Mouse (Mus musculus) MEL (cell line): Measurements from ENCODE around the gene Pdik1l. TPM values are rescaled to one million over a fixed set of nuclear protein-coding genes. Genes with fewer than 3 reads are reported as not detected.

Experiments
- DNase-seq: peaks from one replicate; pipeline ENCODE4 v3.0.0; 2011; ENCODE audit warnings: low read depth, low spot score
- H3K27ac ChIP-seq: 2 replicates; pipeline ENCODE4 v1.5.1; 2012; ENCODE audit warnings: low read depth, mild to moderate bottlenecking, control low read depth, low read length, moderate library complexity; ENCODE audit not compliant: control insufficient read depth
- H3K27me3 ChIP-seq, 2 experiments: fragments of 150-350 bp in 1 of 2; sonication (generic) in 1 of 2; 2 replicates each; pipeline ENCODE4 v1.6.1; 2012; ENCODE audit warnings: low read length in 2 of 2, mild to moderate bottlenecking in 2 of 2, improper control_type of control experiment in 1 of 2, moderate library complexity in 1 of 2; ENCODE audit not compliant: insufficient read depth in 2 of 2, control insufficient read depth in 1 of 2
- H3K36me3 ChIP-seq, 2 experiments: 2 replicates each; pipeline ENCODE4 v1.6.1; 2012 to 2014; ENCODE audit warnings: low read length in 2 of 2, improper control_type of control experiment in 1 of 2, inconsistent platforms in 1 of 2, mild to moderate bottlenecking in 1 of 2; ENCODE audit not compliant: insufficient read depth in 2 of 2, control insufficient read depth in 1 of 2
- H3K4me1 ChIP-seq, 2 experiments: fragments of 150-350 bp in 1 of 2; sonication (generic) in 1 of 2; 2 replicates each; pipeline ENCODE4 v1.6.1; 2012; ENCODE audit warnings: low read length in 2 of 2, improper control_type of control experiment in 1 of 2, mild to moderate bottlenecking in 1 of 2; ENCODE audit not compliant: insufficient read depth in 2 of 2, control insufficient read depth in 1 of 2
- H3K4me3 ChIP-seq, 2 experiments: fragments of 150-350 bp in 1 of 2; sonication (generic) in 1 of 2; 2 replicates each; pipeline ENCODE4 v1.5.1; 2012; ENCODE audit warnings: low read depth in 2 of 2, low read length in 2 of 2, mild to moderate bottlenecking in 2 of 2, moderate library complexity in 2 of 2, control low read depth in 1 of 2, improper control_type of control experiment in 1 of 2; ENCODE audit not compliant: control insufficient read depth in 1 of 2, insufficient read depth in 1 of 2
- H3K79me2 ChIP-seq: 2 replicates; pipeline ENCODE4 v1.6.1; 2012; ENCODE audit warnings: mild to moderate bottlenecking, low read length, moderate library complexity; ENCODE audit not compliant: control insufficient read depth, poor library complexity, insufficient read depth
- H3K9ac ChIP-seq: 2 replicates; pipeline ENCODE4 v1.6.1; 2012; ENCODE audit warnings: low read depth, mild to moderate bottlenecking, control low read depth, low read length, moderate library complexity; ENCODE audit not compliant: control insufficient read depth, poor library complexity, severe bottlenecking
- H3K9me3 ChIP-seq: fragments of 150-350 bp; sonication (generic); replicated peaks from 2 replicates; pipeline ENCODE4 v1.6.1; 2012; ENCODE audit warnings: mild to moderate bottlenecking, low read length, improper control_type of control experiment, moderate library complexity; ENCODE audit not compliant: insufficient read depth
- BHLHE40 ChIP-seq: IDR thresholded peaks from 2 replicates; pipeline ENCODE4 v1.6.1; 2012; ENCODE audit warnings: low read depth, mild to moderate bottlenecking, inconsistent platforms, low read length, improper control_type of control experiment, borderline replicate concordance
- CTCF ChIP-seq, 3 experiments: IDR thresholded peaks in 2 of 3; conservative IDR thresholded peaks in 1 of 3; 2 replicates each; pipeline ENCODE4 v1.5.1; 2011 to 2012; ENCODE audit warnings: low read length in 3 of 3, low read depth in 2 of 3, mild to moderate bottlenecking in 2 of 3, improper control_type of control experiment in 1 of 3, inconsistent platforms in 1 of 3, mixed read lengths in 1 of 3, moderate library complexity in 1 of 3; ENCODE audit not compliant: control insufficient read depth in 1 of 3, insufficient read depth in 1 of 3, poor library complexity in 1 of 3, severe bottlenecking in 1 of 3
- JUND ChIP-seq: IDR thresholded peaks from 2 replicates; pipeline ENCODE4 v1.6.1; 2011; ENCODE audit warnings: low read depth, mild to moderate bottlenecking, improper control_type of control experiment, low read length
- MAFK ChIP-seq: IDR thresholded peaks from 2 replicates; pipeline ENCODE4 v1.6.1; 2011; ENCODE audit warnings: low read depth, mild to moderate bottlenecking, low read length, improper control_type of control experiment, borderline replicate concordance
- MXI1 ChIP-seq: IDR thresholded peaks from 2 replicates; pipeline ENCODE4 v1.6.1; 2011; ENCODE audit warnings: mild to moderate bottlenecking, low read depth, low read length, improper control_type of control experiment
- MYB ChIP-seq: IDR thresholded peaks from 2 replicates; pipeline ENCODE4 v1.6.1; 2011; ENCODE audit warnings: mild to moderate bottlenecking, low read depth, low read length, improper control_type of control experiment
- MYC ChIP-seq: IDR thresholded peaks from 2 replicates; pipeline ENCODE4 v1.6.1; 2011; ENCODE audit warnings: low read depth, mild to moderate bottlenecking, low read length, improper control_type of control experiment, moderate library complexity
- NRF1 ChIP-seq: IDR thresholded peaks from 2 replicates; pipeline ENCODE4 v1.6.1; 2014; ENCODE audit warnings: low read depth, mild to moderate bottlenecking, inconsistent platforms, low read length, improper control_type of control experiment, moderate library complexity; ENCODE audit not compliant: poor library complexity, insufficient read depth, severe bottlenecking
- RAD21 ChIP-seq: IDR thresholded peaks from 2 replicates; pipeline ENCODE4 v1.6.1; 2011; ENCODE audit warnings: mild to moderate bottlenecking, low read depth, low read length, improper control_type of control experiment
- RCOR1 ChIP-seq: IDR thresholded peaks from 2 replicates; pipeline ENCODE4 v1.6.1; 2012; ENCODE audit warnings: low read depth, mild to moderate bottlenecking, inconsistent platforms, low read length, improper control_type of control experiment
- SIN3A ChIP-seq: IDR thresholded peaks from 2 replicates; pipeline ENCODE4 v1.6.1; 2012; ENCODE audit warnings: low read length, improper control_type of control experiment, inconsistent platforms
- SMC3 ChIP-seq: IDR thresholded peaks from 2 replicates; pipeline ENCODE4 v1.6.1; 2011; ENCODE audit warnings: low read depth, low read length, improper control_type of control experiment
- TAL1 ChIP-seq: IDR thresholded peaks from 2 replicates; pipeline ENCODE4 v1.6.1; 2012; ENCODE audit warnings: mild to moderate bottlenecking, inconsistent platforms, low read length, moderate library complexity, mixed read lengths
- TCF12 ChIP-seq: IDR thresholded peaks from 2 replicates; pipeline ENCODE4 v1.6.1; 2014; ENCODE audit warnings: low read depth, mild to moderate bottlenecking, inconsistent platforms, low read length, improper control_type of control experiment, moderate library complexity
- UBTF ChIP-seq: IDR thresholded peaks from 2 replicates; pipeline ENCODE4 v1.6.1; 2012; ENCODE audit warnings: low read depth, mild to moderate bottlenecking, inconsistent platforms, low read length, improper control_type of control experiment, moderate library complexity, borderline replicate concordance; ENCODE audit not compliant: insufficient read depth
- ZC3H11A ChIP-seq: IDR thresholded peaks from 2 replicates; pipeline ENCODE4 v1.6.1; 2012; ENCODE audit warnings: low read depth, mild to moderate bottlenecking, inconsistent platforms, low read length, improper control_type of control experiment
- ZNF384 ChIP-seq: IDR thresholded peaks from 2 replicates; pipeline ENCODE4 v1.6.1; 2012; ENCODE audit warnings: low read depth, mild to moderate bottlenecking, inconsistent platforms, low read length, improper control_type of control experiment
- polyA plus RNA-seq, 2 experiments: library from polyadenylated mRNA; stranded (reverse) in 1 of 2; unstranded in 1 of 2; fragments of >175 nt in 1 of 2; fragments of >200 nt in 1 of 2; gene quantifications; 2 replicates each; pipeline versions ENCODE4 v1.2.1 to v1.2.4; 2012; ENCODE audit warnings: low replicate concordance in 2 of 2, low read depth in 1 of 2; ENCODE audit not compliant: insufficient read length in 2 of 2, insufficient read depth in 1 of 2, missing spikeins in 1 of 2
- total RNA-seq: library from RNA; depleted of rRNA; stranded (reverse); fragments of 300-350 nt; gene quantifications from 2 replicates; pipeline ENCODE4 v1.2.3, GENCODE M21; 2012

Gene Pdik1l
- total and polyA plus RNA-seq, 3 experiments, result 11.7 to 32.1 (median 13.0) TPM

GRCm38 (mm10) chr4:134250930-134251240 lies 36.8 kb downstream of the Pdik1l start:
- no peak overlapping the region for H3K27ac ChIP-seq
- H3K36me3 ChIP-seq, result peaks cover 0 to under 1% of the 10 kb centered on the region in 2 experiments; a peak in 1 of 4 replicates
- no peak for TF ChIP-seq ZC3H11A
- TF ChIP-seq, all 39 proteins: peak for 0
- Histone ChIP-seq H3K4me3 (no peak overlapping the region), H3K9ac (no peak overlapping the region), H3K79me2 (no peaks in the 10 kb centered on the region), H3K9me3 (no peaks in the 10 kb centered on the region), H3K4me1 (peaks cover 2 to 8% of the 10 kb centered on the region in 2 experiments; a peak in 2 of 4 replicates), H3K27me3 (no peaks in the 10 kb centered on the region)
- no peak for DNase-seq

DNA sequence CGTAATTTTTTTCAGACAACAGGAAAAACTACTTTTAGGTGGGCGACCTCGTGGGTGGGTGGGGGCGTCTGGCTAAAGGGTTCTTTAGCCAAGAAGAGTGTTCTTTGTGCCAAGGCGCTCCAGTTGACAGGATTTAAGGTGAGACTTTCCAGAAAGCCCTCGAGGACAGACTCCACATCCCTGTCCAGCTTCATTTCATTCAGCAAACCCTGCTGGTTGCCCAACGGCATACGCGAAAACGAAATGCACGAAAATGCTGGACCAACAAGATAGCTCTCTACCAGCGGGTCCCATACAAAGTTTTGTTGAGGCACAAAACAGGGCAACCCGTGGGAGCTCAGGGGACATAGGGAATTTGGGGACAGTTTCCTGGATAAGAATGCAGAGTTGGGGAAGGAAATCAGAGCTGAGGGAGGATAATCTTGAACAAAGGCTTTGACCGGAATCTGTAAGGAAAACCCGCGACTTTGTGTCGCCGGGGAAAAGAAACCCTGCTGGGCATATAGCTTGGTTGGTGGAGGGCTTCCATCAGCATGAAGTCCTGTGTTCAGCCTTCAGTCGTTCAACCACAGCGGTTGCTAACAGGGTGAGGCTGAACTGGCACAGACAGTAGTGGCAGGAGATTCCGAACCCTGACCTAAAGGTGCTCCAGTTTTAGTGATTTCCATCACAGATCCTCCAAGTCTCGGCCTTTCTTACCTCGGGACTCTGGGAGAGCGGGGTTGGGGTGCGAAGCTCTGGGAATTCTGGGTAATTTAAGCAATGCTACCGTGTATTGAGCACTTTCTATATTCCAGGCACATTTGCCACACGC lies 37.4 kb downstream of the Pdik1l start:
- no peaks in the 10 kb centered on the region for H3K9me3 ChIP-seq
- peak overlapping the region; percentile 77 for H3K9ac ChIP-seq
- H3K4me3 ChIP-seq, result peak overlapping the region; percentile 52 to 59; a peak in 3 of 4 replicates
- H3K27ac ChIP-seq, result no peak overlapping the region
- H3K27me3 ChIP-seq, result no peaks in the 10 kb centered on the region
- DNase-seq, result no peak
- H3K36me3 ChIP-seq, result peaks cover 0 to 3% of the 10 kb centered on the region in 2 experiments; a peak in 1 of 4 replicates
- TF ChIP-seq MYB (no peak), ZNF384 (no peak), TAL1 (no peak), MXI1 (no peak)
- peaks cover 2 to 11% of the 10 kb centered on the region in 2 experiments; a peak in 2 of 4 replicates for H3K4me1 ChIP-seq
- peaks cover under 1% of the 10 kb centered on the region for H3K79me2 ChIP-seq

- peaks cover 0 to 3% of the 10 kb centered on the region in 2 experiments; a peak in 1 of 4 replicates for H3K36me3 ChIP-seq
- peak; percentile 75 for DNase-seq
- H3K27me3 ChIP-seq, result no peaks in the 10 kb centered on the region
- peak overlapping the region; percentile 52 to 59 for H3K4me3 ChIP-seq
- peaks cover 7% of the 10 kb centered on the region for H3K79me2 ChIP-seq
- H3K27ac ChIP-seq, result no peak overlapping the region
- H3K4me1 ChIP-seq, result peaks cover 2 to 12% of the 10 kb centered on the region in 2 experiments; a peak in 2 of 4 replicates
- TF ChIP-seq MAFK (no peak), TAL1 (no peak), SIN3A (no peak), MYC (no peak), UBTF (no peak), JUND (no peak), BHLHE40 (no peak), CTCF (IDR thresholded peaks at IDR 0.05 in 2 of 3, conservative IDR thresholded peaks at IDR 0.05 in 1 of 3; ENCODE audit: control insufficient read depth in 1 of 3, insufficient read depth in 1 of 3, low read depth in 2 of 3, low read length in 3 of 3, poor library complexity in 1 of 3, severe bottlenecking in 1 of 3) (peak in 2 of 3 experiments; percentile 88 to 95; a peak in 5 of 6 replicates), MXI1 (no peak; the same call in 1 of the 2 replicates), ZC3H11A (peak; percentile 38), TCF12 (0 out of 2 replicates have a peak, but pooled peaks have one; percentile 25), NRF1 (0 out of 2 replicates have a peak, but pooled peaks have one; percentile 14), SMC3 (peak; percentile 81), RAD21 (peak; percentile 40), RCOR1 (no peak)
- H3K9me3 ChIP-seq, result no peaks in the 10 kb centered on the region
- peak overlapping the region; percentile 77 for H3K9ac ChIP-seq
These were observed 38.0 kb downstream of the Pdik1l start for GRCm38 (mm10) chr4:134249651-134250050.
